Mouse (Mus musculus) forebrain, embryonic 15.5 days (tissue): ENCODE measurements at regions not wholly inside any gene's neighbourhood (a gene's known extent, or its start where the extent isn't known, plus 50 kb on each side); places are given as distances from the start of the nearest gene placed in this dataset.
A peak's percentile ranks its signal among the peaks of the same experiment; 100 is the strongest.

Experiments
- ATAC-seq: fragments of 200-750 bp; cut with Nextera tagmentation; replicated peaks from 2 replicates; pipeline ENCODE4 v1.8.0; 2017; ENCODE audit warnings: mild to moderate bottlenecking, moderate TSS enrichment, moderate library complexity
- H3K27ac ChIP-seq: fragments of 300-500 bp; sonication (generic); replicated peaks from 2 replicates; pipeline ENCODE4 v1.5.1; 2015; ENCODE audit warnings: mild to moderate bottlenecking, inconsistent platforms
- H3K27me3 ChIP-seq: fragments of 300-500 bp; sonication (generic); 2 replicates; pipeline ENCODE4 v1.6.1; 2015; ENCODE audit warnings: inconsistent platforms
- H3K36me3 ChIP-seq: fragments of 300-500 bp; sonication (generic); 2 replicates; pipeline ENCODE4 v1.6.1; 2015; ENCODE audit warnings: mild to moderate bottlenecking, inconsistent platforms
- H3K4me1 ChIP-seq: fragments of 300-500 bp; sonication (generic); 2 replicates; pipeline ENCODE4 v1.6.1; 2015; ENCODE audit warnings: inconsistent platforms
- H3K4me2 ChIP-seq: fragments of 300-500 bp; sonication (generic); replicated peaks from 2 replicates; pipeline ENCODE4 v1.6.1; 2015; ENCODE audit warnings: mild to moderate bottlenecking, inconsistent platforms
- H3K4me3 ChIP-seq: fragments of 300-500 bp; sonication (generic); 2 replicates; pipeline ENCODE4 v1.5.1; 2015; ENCODE audit warnings: mild to moderate bottlenecking, inconsistent platforms
- H3K9ac ChIP-seq: fragments of 300-500 bp; sonication (generic); replicated peaks from 2 replicates; pipeline ENCODE4 v1.6.1; 2015; ENCODE audit warnings: mild to moderate bottlenecking, inconsistent platforms
- H3K9me3 ChIP-seq: fragments of 300-500 bp; sonication (generic); 2 replicates; pipeline ENCODE4 v1.6.1; 2016; ENCODE audit warnings: inconsistent platforms
- WGBS: fragments of 180-500 bp; shearing (Covaris S2); methylation state at CpG from one replicate; pipeline ENCODE4 v1.1.7; 2015; ENCODE audit warnings: mixed read lengths; 5-methylcytosine and 5-hydroxymethylcytosine counted together

DNA sequence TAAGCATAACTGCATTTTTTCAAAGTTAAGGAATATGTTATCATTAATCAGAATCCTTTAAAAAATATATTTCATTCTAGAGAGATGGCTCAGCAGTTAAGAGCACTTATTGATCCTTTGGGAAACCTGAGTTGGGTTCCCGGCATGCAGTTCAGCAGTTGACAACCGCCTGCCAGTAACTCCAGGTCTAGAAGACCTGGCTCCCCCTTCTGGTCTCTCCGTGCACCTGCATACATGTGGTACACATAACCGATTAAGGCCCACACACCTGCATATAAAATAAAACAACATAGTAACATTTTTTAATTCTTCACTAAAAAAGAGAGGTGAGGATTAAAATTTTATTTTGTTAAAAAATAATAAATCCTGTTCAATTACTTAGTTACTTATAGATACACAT lies 89.7 kb upstream of the Hmga2 start:
- no peaks in the 10 kb centered on the region for H3K36me3 ChIP-seq

DNA sequence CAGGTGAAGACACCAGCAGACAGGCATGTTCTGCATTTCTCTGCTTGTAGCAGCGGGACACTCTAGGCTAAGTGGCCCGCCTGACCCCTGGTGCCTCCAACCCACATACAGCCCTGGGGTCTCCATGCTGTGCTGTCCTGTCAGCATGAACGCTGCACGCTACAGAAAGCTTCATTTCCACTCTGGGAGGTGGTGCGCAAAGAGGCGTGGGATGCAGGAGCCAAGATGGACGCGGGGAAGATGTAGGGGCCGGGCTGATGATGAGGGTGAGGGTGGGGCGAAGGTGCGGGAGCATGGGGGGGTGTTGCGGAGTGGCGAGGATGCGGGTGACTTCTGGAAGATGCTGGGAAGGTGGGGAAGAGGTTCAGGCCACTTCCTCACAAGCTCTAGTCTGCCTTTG lies 88.6 kb upstream of the Hmga2 start:
- no peaks in the 10 kb centered on the region for H3K36me3 ChIP-seq
- H3K27ac ChIP-seq: no peak overlapping the region
- no peak overlapping the region for H3K9ac ChIP-seq
- H3K4me3 ChIP-seq: 0 out of 2 replicates have a peak overlapping the region, but pooled peaks have one; percentile 9
- peaks cover 7% of the 10 kb centered on the region for H3K4me1 ChIP-seq
- WGBS: 22% methylated on average over 14 of the region's 14 CpGs
- no peaks in the 10 kb centered on the region for H3K9me3 ChIP-seq
- peak overlapping the region; percentile 26; the same call in 1 of the 2 replicates for H3K4me2 ChIP-seq
- H3K27me3 ChIP-seq: no peaks in the 10 kb centered on the region
- ATAC-seq: no peak

More for the DNA sequence above, 89.7 kb upstream of the Hmga2 start:
- Histone ChIP-seq H3K27me3 (no peaks in the 10 kb centered on the region), H3K9me3 (no peaks in the 10 kb centered on the region), H3K4me2 (no peak overlapping the region), H3K27ac (no peak overlapping the region), H3K9ac (no peak overlapping the region), H3K4me3 (no peak overlapping the region), H3K4me1 (peaks cover 7% of the 10 kb centered on the region)
- no peak for ATAC-seq
- 95% methylated on average over 4 of the region's 4 CpGs for WGBS

DNA sequence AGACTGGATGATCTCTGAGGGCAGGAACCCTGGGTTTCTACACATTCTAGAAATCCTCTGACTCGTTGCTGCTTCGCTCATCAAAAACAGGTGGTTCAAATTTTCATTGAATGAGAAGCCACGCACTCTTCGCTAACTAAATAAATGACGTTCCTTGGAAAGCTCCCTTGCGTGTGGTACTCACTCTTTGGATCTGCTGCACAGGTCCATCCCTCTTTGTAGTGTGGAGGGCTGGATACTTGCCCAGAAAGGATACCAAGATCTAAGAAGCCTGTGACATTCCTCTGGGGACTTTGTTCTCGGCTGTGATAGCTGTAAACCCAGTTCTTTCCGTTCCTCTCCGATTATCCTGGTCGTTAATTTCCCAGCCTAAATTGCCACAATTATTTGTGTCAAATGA lies 87.7 kb upstream of the Hmga2 start:
- 23% methylated on average over 10 of the region's 10 CpGs for WGBS

DNA sequence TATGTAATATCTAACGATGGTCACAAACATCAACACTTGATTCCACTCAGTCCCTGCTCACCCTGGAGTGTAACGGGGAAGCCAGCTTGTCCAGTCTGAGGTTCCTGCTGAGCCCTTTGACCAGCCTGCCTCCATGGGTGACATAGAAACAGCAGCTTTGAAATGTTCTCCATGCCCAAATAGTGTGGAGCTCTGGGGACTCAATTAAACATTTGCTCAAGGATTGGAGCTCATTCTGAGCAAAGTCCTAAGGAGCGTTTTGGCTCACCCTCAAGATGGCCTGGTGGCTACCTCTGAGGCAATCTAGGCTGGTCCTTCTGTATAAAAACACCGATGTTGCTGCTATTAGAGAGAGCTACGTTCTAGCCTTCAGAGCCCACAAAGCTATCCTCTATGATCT lies 85.6 kb upstream of the Hmga2 start:
- no peak overlapping the region for H3K4me2 ChIP-seq
- H3K36me3 ChIP-seq: no peaks in the 10 kb centered on the region
- H3K9ac ChIP-seq: no peak overlapping the region
- no peaks in the 10 kb centered on the region for H3K9me3 ChIP-seq
- no peak for ATAC-seq
- H3K27ac ChIP-seq: no peak overlapping the region
- no peaks in the 10 kb centered on the region for H3K27me3 ChIP-seq
- peaks cover 7% of the 10 kb centered on the region for H3K4me1 ChIP-seq
- H3K4me3 ChIP-seq: no peak overlapping the region
- WGBS: 97% methylated on average over 5 of the region's 5 CpGs

More for the DNA sequence above, 87.7 kb upstream of the Hmga2 start:
- Histone ChIP-seq H3K4me1 (peaks cover 7% of the 10 kb centered on the region), H3K4me2 (no peak overlapping the region), H3K27me3 (no peaks in the 10 kb centered on the region), H3K27ac (no peak overlapping the region), H3K4me3 (no peak overlapping the region), H3K9me3 (no peaks in the 10 kb centered on the region), H3K36me3 (no peaks in the 10 kb centered on the region), H3K9ac (no peak overlapping the region)
- no peak for ATAC-seq

DNA sequence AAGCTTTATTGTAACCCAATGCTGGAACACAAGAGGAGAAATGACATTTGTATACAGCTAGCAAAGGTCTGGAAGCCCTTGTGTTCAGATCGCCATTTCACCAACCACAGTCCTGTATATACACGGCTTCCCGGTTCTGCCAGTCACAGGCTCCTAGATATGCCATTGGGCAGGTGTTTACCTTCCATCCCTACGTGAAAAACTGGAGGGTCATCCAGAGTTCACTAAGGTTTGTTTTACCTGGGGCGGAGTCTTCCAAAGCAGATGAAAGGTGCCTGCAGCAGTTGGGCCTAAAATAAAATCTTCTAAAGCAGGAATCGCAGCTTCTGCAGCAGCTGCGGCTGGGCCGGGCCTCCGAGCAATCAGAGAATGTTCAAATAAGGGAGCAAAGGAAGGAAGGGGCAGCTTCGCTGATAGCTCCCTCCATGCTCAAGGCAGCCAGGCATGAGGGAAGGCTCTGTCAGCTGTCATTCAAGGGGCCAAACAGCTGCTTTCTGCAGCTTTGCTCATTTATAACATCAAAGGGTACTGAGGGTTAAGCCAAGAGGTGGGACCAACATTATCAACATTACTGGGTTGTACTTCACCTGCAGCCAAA lies 81.7 kb upstream of the Hmga2 start:
- no peaks in the 10 kb centered on the region for H3K36me3 ChIP-seq
- 83% methylated on average over 10 of the region's 10 CpGs for WGBS
- ATAC-seq: no peak

DNA sequence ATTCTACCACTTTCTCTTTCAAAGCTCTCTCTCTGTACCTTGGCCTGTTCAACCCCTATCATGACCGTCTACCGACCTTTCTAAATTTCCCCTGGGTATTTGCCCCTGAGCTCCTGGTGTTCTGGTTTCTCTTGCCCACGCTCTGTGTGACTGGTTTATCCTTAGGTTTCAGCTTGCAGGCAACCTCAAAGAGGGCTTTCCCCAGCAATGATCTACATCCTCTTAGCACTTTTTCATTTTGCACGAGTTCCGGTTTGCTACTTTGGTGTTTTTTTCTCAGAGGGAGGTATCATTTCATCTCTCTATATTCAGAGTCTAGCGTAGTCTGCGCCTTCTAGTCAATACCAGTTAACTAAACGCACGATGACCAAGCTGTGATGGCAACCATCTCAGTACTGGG lies 79.8 kb upstream of the Hmga2 start:
- WGBS: 92% methylated on average over 9 of the region's 9 CpGs
- Histone ChIP-seq H3K36me3 (no peaks in the 10 kb centered on the region), H3K9me3 (no peaks in the 10 kb centered on the region), H3K4me1 (peaks cover 18% of the 10 kb centered on the region), H3K9ac (no peak overlapping the region), H3K27me3 (peaks cover 13% of the 10 kb centered on the region; the same call in 1 of the 2 replicates), H3K4me3 (no peak overlapping the region), H3K27ac (no peak overlapping the region), H3K4me2 (no peak overlapping the region)
- no peak for ATAC-seq

More for the DNA sequence above, 81.7 kb upstream of the Hmga2 start:
- Histone ChIP-seq H3K4me1 (peaks cover 4% of the 10 kb centered on the region), H3K4me2 (no peak overlapping the region), H3K9ac (no peak overlapping the region), H3K9me3 (no peaks in the 10 kb centered on the region), H3K27ac (no peak overlapping the region), H3K4me3 (no peak overlapping the region), H3K27me3 (0 out of 2 replicates have a peak, but pooled peaks cover 4% of the 10 kb centered on the region)

DNA sequence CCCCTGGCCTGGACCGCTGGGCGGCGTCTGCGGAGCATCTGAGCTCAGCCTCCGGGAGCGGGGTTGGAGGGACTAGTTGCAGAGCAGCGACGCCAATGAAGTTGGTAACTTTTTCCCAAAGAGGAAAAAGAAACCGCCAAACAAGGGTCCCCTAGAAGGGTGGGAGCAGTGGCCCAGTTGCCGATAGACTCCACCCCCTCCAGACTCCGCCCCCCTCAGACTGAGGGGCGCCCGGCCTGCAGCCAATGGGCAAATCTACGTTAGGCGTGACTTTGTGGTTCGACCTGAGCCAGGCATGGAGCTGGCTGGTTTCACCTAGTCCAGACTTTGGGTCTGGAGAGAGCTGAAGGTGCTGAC lies 76.8 kb upstream of the Hmga2 start:
- peak overlapping the region; percentile 48; the same call in 1 of the 2 replicates for H3K9ac ChIP-seq
- no peak overlapping the region for H3K27ac ChIP-seq
- ATAC-seq: peak; percentile 81
- H3K9me3 ChIP-seq: no peaks in the 10 kb centered on the region
- H3K4me1 ChIP-seq: peaks cover 18% of the 10 kb centered on the region
- H3K27me3 ChIP-seq: peaks cover 16% of the 10 kb centered on the region; the same call in 1 of the 2 replicates
- peak overlapping the region; percentile 100 for H3K4me2 ChIP-seq
- no peaks in the 10 kb centered on the region for H3K36me3 ChIP-seq
- WGBS: 0% methylated on average over 16 of the region's 16 CpGs
- peak overlapping the region; percentile 57 for H3K4me3 ChIP-seq

DNA sequence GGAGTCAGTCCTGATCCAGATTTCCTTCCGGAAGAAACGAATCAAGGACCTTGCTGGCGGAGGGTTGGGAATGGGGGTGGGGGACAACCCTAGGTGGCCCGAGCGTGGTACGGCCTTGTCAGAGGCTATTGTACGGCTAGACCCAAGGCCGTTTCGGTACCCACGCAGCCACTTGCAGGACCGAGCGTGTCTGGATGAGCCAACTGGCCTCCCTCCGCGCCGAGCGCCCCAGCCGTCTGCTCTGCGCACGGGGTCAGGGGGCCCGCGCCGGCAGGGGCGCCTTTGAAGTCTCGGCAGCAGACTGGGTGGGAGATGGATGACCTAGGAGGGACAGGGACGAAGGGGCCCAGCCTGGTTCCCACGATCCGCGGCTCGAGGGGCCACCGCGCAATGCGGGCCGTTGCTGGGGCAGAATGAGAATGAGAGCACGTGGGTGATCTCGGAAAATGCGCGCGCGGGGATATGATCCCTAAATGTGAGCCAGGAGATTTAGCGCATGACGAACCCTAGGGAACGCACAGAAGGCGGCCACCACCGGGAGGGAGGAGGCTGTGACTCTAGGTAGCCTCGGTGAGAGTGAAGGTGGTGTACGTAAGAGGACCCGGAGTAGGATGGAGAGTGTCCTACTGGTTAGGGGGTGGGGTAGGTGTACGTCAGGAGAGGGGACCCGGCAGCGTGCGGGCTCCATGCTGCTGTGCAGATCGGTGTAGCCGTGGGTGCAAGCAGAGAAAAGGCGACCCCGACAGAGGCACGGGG lies 76.2 kb upstream of the Hmga2 start:
- under 1% methylated on average over 56 of the region's 56 CpGs for WGBS
- ATAC-seq: peak; percentile 70
- Histone ChIP-seq H3K9ac (peak overlapping the region; percentile 48), H3K4me1 (peaks cover 18% of the 10 kb centered on the region), H3K27ac (no peak overlapping the region), H3K9me3 (no peaks in the 10 kb centered on the region), H3K27me3 (peaks cover 16% of the 10 kb centered on the region; the same call in 1 of the 2 replicates), H3K36me3 (no peaks in the 10 kb centered on the region), H3K4me2 (peak overlapping the region; percentile 100), H3K4me3 (peak overlapping the region; percentile 57)

DNA sequence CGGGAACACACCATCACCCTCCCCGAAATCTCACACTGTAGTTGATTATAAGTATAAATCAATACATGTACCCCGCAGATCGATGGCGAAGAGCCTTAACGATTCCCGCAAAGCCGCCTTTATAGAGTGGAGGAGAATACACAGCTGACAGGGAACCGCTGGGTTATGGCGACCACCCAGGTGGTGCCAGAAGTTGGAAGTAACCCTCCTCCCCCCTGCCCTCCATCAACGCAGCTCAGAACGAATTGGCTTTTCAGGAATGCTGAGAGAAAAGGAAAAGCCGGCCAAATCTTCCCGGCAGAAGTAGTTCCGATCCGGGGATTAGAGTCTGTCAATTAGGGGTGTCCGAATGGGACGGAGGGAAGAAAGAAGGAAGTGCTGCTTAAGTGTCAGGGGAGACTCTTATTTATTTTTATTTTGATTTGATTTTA lies 75.6 kb upstream of the Hmga2 start:
- Histone ChIP-seq H3K4me2 (peak overlapping the region; percentile 100), H3K4me3 (peak overlapping the region; percentile 57), H3K27me3 (peaks cover 16% of the 10 kb centered on the region; the same call in 1 of the 2 replicates), H3K9ac (no peak overlapping the region; the same call in 1 of the 2 replicates), H3K9me3 (no peaks in the 10 kb centered on the region), H3K36me3 (no peaks in the 10 kb centered on the region), H3K27ac (no peak overlapping the region), H3K4me1 (peaks cover 18% of the 10 kb centered on the region)
- ATAC-seq: 0 out of 2 replicates have a peak, but pooled peaks have one; percentile 46
- under 1% methylated on average over 18 of the region's 18 CpGs for WGBS

DNA sequence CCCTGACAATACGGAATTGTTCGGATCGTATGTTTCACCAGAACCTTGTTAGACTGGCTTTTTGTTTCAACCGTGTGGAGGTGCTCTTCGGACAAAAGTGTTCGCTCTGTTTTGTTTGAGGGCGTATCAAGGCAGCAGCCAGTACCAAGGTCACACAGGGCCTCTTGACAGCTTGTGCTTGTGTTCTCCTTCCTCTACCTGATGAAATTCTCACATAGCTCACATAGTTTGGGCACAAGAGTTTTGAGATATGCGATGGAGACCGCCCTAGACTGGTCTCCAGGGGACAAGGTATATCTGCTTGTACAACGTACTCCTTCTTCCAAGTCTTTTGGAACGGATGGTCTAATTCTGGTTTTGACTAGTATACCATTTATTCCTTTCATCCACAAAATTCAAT lies 70.9 kb upstream of the Hmga2 start:
- Histone ChIP-seq H3K9me3 (no peaks in the 10 kb centered on the region), H3K4me2 (no peak overlapping the region), H3K4me3 (no peak overlapping the region), H3K27ac (no peak overlapping the region), H3K9ac (no peak overlapping the region), H3K4me1 (peaks cover 7% of the 10 kb centered on the region), H3K36me3 (no peaks in the 10 kb centered on the region), H3K27me3 (peaks cover 10% of the 10 kb centered on the region; the same call in 1 of the 2 replicates)
- ATAC-seq: no peak
- 86% methylated on average over 11 of the region's 11 CpGs for WGBS

DNA sequence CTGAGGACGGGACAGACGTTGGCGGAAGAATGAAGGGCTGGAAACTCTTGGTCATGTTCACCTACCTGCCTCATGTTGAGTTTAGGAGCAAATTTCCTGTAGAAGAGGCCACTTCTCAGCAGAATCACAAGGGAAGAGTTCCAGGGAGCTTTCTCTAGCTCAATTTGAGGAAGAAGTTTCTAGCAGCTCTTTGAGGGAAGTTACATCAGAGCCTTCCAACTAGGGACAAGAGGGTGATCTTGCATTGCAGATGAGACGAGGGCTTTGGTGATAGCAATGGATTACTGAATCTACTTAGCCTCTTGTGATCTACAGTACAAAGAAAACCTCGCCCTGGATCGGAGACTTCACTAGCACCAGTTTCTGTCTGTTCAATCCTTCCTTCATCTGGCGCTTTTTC lies 65.3 kb upstream of the Hmga2 start:
- WGBS: 95% methylated on average over 7 of the region's 7 CpGs
- no peak for ATAC-seq
- H3K27ac ChIP-seq: no peak overlapping the region
- H3K4me2 ChIP-seq: no peak overlapping the region
- no peaks in the 10 kb centered on the region for H3K27me3 ChIP-seq
- H3K4me3 ChIP-seq: no peak overlapping the region
- no peaks in the 10 kb centered on the region for H3K9me3 ChIP-seq
- H3K4me1 ChIP-seq: no peaks in the 10 kb centered on the region
- no peaks in the 10 kb centered on the region for H3K36me3 ChIP-seq
- no peak overlapping the region for H3K9ac ChIP-seq

DNA sequence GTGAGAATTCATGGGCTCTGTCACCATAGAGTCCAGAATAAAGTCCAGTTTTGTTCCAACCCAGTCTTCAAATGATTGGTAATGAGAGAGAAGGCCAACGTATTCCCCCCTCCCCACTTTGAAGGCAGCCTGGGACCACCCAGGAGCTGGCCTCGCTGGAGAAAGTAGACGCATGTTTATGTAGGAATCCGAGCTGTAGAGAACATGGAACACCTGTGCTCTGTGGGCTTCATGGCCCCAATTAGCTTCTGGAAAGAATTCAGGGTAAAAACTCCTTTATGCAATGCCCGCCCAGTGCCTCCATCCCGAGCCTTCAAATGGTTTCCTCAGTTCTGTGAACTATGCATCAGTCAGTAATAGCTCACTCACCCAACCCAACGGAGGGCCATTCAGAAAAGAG lies 62.3 kb upstream of the Hmga2 start:
- no peak overlapping the region for H3K4me3 ChIP-seq
- no peaks in the 10 kb centered on the region for H3K4me1 ChIP-seq
- no peak for ATAC-seq
- no peaks in the 10 kb centered on the region for H3K27me3 ChIP-seq
- no peaks in the 10 kb centered on the region for H3K36me3 ChIP-seq
- no peak overlapping the region for H3K4me2 ChIP-seq
- 78% methylated on average over 7 of the region's 7 CpGs for WGBS
- H3K9ac ChIP-seq: no peak overlapping the region
- H3K27ac ChIP-seq: no peak overlapping the region
- no peaks in the 10 kb centered on the region for H3K9me3 ChIP-seq
